8 mouse cellular contexts compared by ENCODE assay signal in genomic region chr1:74787846-74788245, GRCm38 (mm10). TPM values are rescaled to one million over a fixed set of nuclear protein-coding genes. Genes with fewer than 3 reads are reported as not detected.
DNase-seq lines count a peak whose midpoint lies in the region; ATAC-seq and TF ChIP-seq lines count a peak whose summit lies in the region.

No protein-coding gene starts in this region.

- H3K27ac ChIP-seq in midbrain, embryonic 10.5 days (replicated peaks), result no peak overlapping the region
- no peak overlapping the region for H3K27ac ChIP-seq in midbrain, embryonic 16.5 days (ENCODE audit: low read length)
- no peak overlapping the region for H3K27ac ChIP-seq in forebrain, embryonic 14.5 days (ENCODE audit: low read depth, low read length)
- no peak overlapping the region for H3K27ac ChIP-seq in stomach, postnatal 0 days (replicated peaks)

- H3K9me3 ChIP-seq in midbrain, embryonic 10.5 days (replicated peaks), result no peaks in the 10 kb centered on the region
- H3K9me3 ChIP-seq in midbrain, embryonic 16.5 days (replicated peaks; ENCODE audit: control insufficient read depth, low read length, poor library complexity, severe bottlenecking), result no peaks in the 10 kb centered on the region; the same call in 1 of the 2 replicates
- no peaks in the 10 kb centered on the region; the same call in 1 of the 2 replicates for H3K9me3 ChIP-seq in forebrain, embryonic 14.5 days (replicated peaks; ENCODE audit: control insufficient read depth, low read length)
- no peaks in the 10 kb centered on the region for H3K9me3 ChIP-seq in stomach, postnatal 0 days (ENCODE audit: control insufficient read depth, low read length)

- no peaks in the 10 kb centered on the region for H3K36me3 ChIP-seq in midbrain, embryonic 10.5 days
- no peaks in the 10 kb centered on the region for H3K36me3 ChIP-seq in midbrain, embryonic 16.5 days (ENCODE audit: control insufficient read depth, insufficient read depth, low read length)
- no peaks in the 10 kb centered on the region for H3K36me3 ChIP-seq in forebrain, embryonic 14.5 days (ENCODE audit: control insufficient read depth, insufficient read depth, low read length)
- H3K36me3 ChIP-seq in stomach, postnatal 0 days (ENCODE audit: control insufficient read depth, insufficient read depth, low read length), result no peaks in the 10 kb centered on the region

- peak; percentile 84 for DNase-seq in midbrain, embryonic 10.5 days (ENCODE audit: low spot score)
- peak; percentile 49 for DNase-seq in c-Kit-positive CD71-positive TER-119-negative erythroid progenitor cells, embryonic 14.5 days (ENCODE audit: low read depth)
- peak; percentile 86 for DNase-seq in forebrain, embryonic 14.5 days (ENCODE audit: low spot score)
- peak; percentile 85 for DNase-seq in hindlimb bud, embryonic 11.5 days (ENCODE audit: extremely low spot score, low read depth, low spot score)
- DNase-seq in left cerebral cortex, postnatal 14 days (ENCODE audit: low spot score in 2 of 2), result peak; percentile 90 to 93
- peak; percentile 77 for DNase-seq in stomach, postnatal 0 days (ENCODE audit: low spot score)

- no peak; the same call in 1 of the 2 replicates for ATAC-seq in midbrain, embryonic 16.5 days
- ATAC-seq in forebrain, embryonic 14.5 days, result peak; percentile 51; the same call in 1 of the 2 replicates
- ATAC-seq in monocyte, adult 5-6 weeks (replicated peaks; ENCODE audit: insufficient number of reproducible peaks, low FRiP score, low TSS enrichment, poor library complexity, severe bottlenecking), result peak; percentile 53
- peak; percentile 52; the same call in 1 of the 2 replicates for ATAC-seq in stomach, postnatal 0 days (ENCODE audit: low FRiP score, low TSS enrichment)

- no peak overlapping the region for H3K4me3 ChIP-seq in midbrain, embryonic 10.5 days
- H3K4me3 ChIP-seq in midbrain, embryonic 16.5 days (ENCODE audit: low read depth, low read length), result no peak overlapping the region
- no peak overlapping the region for H3K4me3 ChIP-seq in forebrain, embryonic 14.5 days (ENCODE audit: low read depth, low read length)
- H3K4me3 ChIP-seq in stomach, postnatal 0 days (ENCODE audit: low read depth, low read length), result no peak overlapping the region

- peak; percentile 91 for TF ChIP-seq CTCF in stomach, postnatal 0 days (IDR thresholded peaks at IDR 0.05; ENCODE audit: low read depth)

- no peak for TF ChIP-seq EP300 in stomach, postnatal 0 days (optimal IDR thresholded peaks at IDR 0.05)

- no peak overlapping the region for H3K4me2 ChIP-seq in midbrain, embryonic 16.5 days (ENCODE audit: low read length)
- no peak overlapping the region for H3K4me2 ChIP-seq in forebrain, embryonic 14.5 days (ENCODE audit: low read length)
- H3K4me2 ChIP-seq in stomach, postnatal 0 days (replicated peaks; ENCODE audit: low read depth), result no peak overlapping the region

- H3K27me3 ChIP-seq in midbrain, embryonic 10.5 days (ENCODE audit: low read depth, poor library complexity, severe bottlenecking), result peaks cover 99% of the 10 kb centered on the region
- peaks cover 80% of the 10 kb centered on the region for H3K27me3 ChIP-seq in midbrain, embryonic 16.5 days (ENCODE audit: control insufficient read depth, insufficient read depth, low read depth, low read length)
- peaks cover 87% of the 10 kb centered on the region for H3K27me3 ChIP-seq in forebrain, embryonic 14.5 days (replicated peaks; ENCODE audit: control insufficient read depth, insufficient read depth, low read length)
- H3K27me3 ChIP-seq in stomach, postnatal 0 days (ENCODE audit: control insufficient read depth, insufficient read depth, low read length), result peaks cover 26% of the 10 kb centered on the region

- WGBS in midbrain, embryonic 10.5 days, result 10% methylated on average over 7 of the region's 7 CpGs
- WGBS in midbrain, embryonic 16.5 days, result 9% methylated on average over 7 of the region's 7 CpGs
- 7% methylated on average over 7 of the region's 7 CpGs for WGBS in forebrain, embryonic 14.5 days
- WGBS in stomach, postnatal 0 days, result 7% methylated on average over 7 of the region's 7 CpGs

- H3K4me1 ChIP-seq in midbrain, embryonic 10.5 days, result peaks cover 52% of the 10 kb centered on the region
- H3K4me1 ChIP-seq in midbrain, embryonic 16.5 days (ENCODE audit: control insufficient read depth, insufficient read depth, low read length), result peaks cover 19% of the 10 kb centered on the region
- H3K4me1 ChIP-seq in forebrain, embryonic 14.5 days (ENCODE audit: control insufficient read depth, insufficient read depth, low read length), result peaks cover 7% of the 10 kb centered on the region; the same call in 1 of the 2 replicates
- H3K4me1 ChIP-seq in stomach, postnatal 0 days (replicated peaks; ENCODE audit: control insufficient read depth, insufficient read depth), result no peaks in the 10 kb centered on the region

- intact Hi-C loops in left cerebral cortex, postnatal 14 days (cut with DNase I), result loop anchor here (2.0 kb wide), 1 partner anchor 21 kb away; no protein-coding TSS in a partner anchor

- H3K9ac ChIP-seq in midbrain, embryonic 16.5 days (ENCODE audit: low read depth, low read length), result no peak overlapping the region
- H3K9ac ChIP-seq in forebrain, embryonic 14.5 days (ENCODE audit: low read length), result no peak overlapping the region
- no peak overlapping the region for H3K9ac ChIP-seq in stomach, postnatal 0 days (ENCODE audit: low read length)

RNA-seq across cellular contexts. Expression of gene Wnt10a, which starts 3.5 kb away (rescaled TPM):
- 0.85 and 1.3 TPM in 2 replicates for polyA plus RNA-seq in midbrain, embryonic 10.5 days (2016; fragmentation: Nextera tagmentation; extraction: Ambion mirVana)
- polyA plus RNA-seq in midbrain, embryonic 16.5 days (2015; fragmentation: Nextera tagmentation; extraction: Ambion mirVana), result 0.10 and 0.47 TPM in 2 replicates
- polyA plus RNA-seq in forebrain, embryonic 14.5 days (2014; fragmentation: Nextera tagmentation; extraction: Ambion mirVana), result 0.56 and 0.69 TPM in 2 replicates
- 1 to 10 TPM; 2.7 to 3.4 TPM for total RNA-seq in left cerebral cortex, postnatal 14 days (2021)
- not detected in 3 replicates for total RNA-seq in monocyte, adult 5-6 weeks (2017)
- polyA plus RNA-seq in stomach, postnatal 0 days (2015; fragmentation: Nextera tagmentation; extraction: Ambion mirVana), result 8.7 and 10.6 TPM in 2 replicates

RNA-seq across cellular contexts. Expression of gene Wnt6, which starts 16.2 kb away (rescaled TPM):
- 8.7 and 11.0 TPM in 2 replicates for polyA plus RNA-seq in midbrain, embryonic 10.5 days (2016; fragmentation: Nextera tagmentation; extraction: Ambion mirVana)
- polyA plus RNA-seq in midbrain, embryonic 16.5 days (2015; fragmentation: Nextera tagmentation; extraction: Ambion mirVana), result 3.6 and 4.2 TPM in 2 replicates
- 1.3 and 3.6 TPM in 2 replicates for polyA plus RNA-seq in forebrain, embryonic 14.5 days (2014; fragmentation: Nextera tagmentation; extraction: Ambion mirVana)
- total RNA-seq in left cerebral cortex, postnatal 14 days (2021), result 1 to 10 TPM; 2.0 to 2.8 TPM
- 0.87 to 2.2 TPM (median 0.96 TPM) in 3 replicates for total RNA-seq in monocyte, adult 5-6 weeks (2017)
- 3.6 and 4.8 TPM in 2 replicates for polyA plus RNA-seq in stomach, postnatal 0 days (2015; fragmentation: Nextera tagmentation; extraction: Ambion mirVana)

RNA-seq across cellular contexts. Expression of gene Prkag3, which starts 38.8 kb away (rescaled TPM):
- not detected in 2 replicates for polyA plus RNA-seq in midbrain, embryonic 10.5 days (2016; fragmentation: Nextera tagmentation; extraction: Ambion mirVana)
- not detected in 2 replicates for polyA plus RNA-seq in midbrain, embryonic 16.5 days (2015; fragmentation: Nextera tagmentation; extraction: Ambion mirVana)
- not detected in 2 replicates for polyA plus RNA-seq in forebrain, embryonic 14.5 days (2014; fragmentation: Nextera tagmentation; extraction: Ambion mirVana)
- total RNA-seq in left cerebral cortex, postnatal 14 days (2021), result not detected
- total RNA-seq in monocyte, adult 5-6 weeks (2017), result not detected in 3 replicates
- 0.25 and 0.29 TPM in 2 replicates for polyA plus RNA-seq in stomach, postnatal 0 days (2015; fragmentation: Nextera tagmentation; extraction: Ambion mirVana)
